Comparison of ENCODE assay signal across 20 mouse cellular contexts in the genomic region with DNA sequence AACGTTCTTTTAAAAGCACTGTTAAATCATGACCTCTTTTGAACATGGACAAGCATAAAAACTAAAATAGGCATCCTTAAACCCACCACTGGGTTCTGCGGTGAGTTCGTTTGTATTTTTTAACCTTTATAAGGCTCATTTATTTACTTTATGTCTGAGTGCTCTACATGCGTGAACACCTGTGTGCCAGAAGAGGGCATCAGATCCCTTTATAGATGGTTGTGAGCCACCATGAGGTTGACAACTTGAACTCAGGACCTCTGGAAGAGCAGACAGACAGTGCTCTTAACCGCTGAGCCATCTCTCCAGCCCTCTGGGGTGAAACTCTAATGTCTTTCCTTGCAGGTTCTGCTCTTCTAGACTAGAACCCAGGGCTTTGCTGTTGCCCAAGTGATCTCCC. TPM values are rescaled to one million over a fixed set of nuclear protein-coding genes. Genes with fewer than 3 reads are reported as not detected.
DNase-seq lines count a peak whose midpoint lies in the region; ATAC-seq and TF ChIP-seq lines count a peak whose summit lies in the region.
"Had no signal": no experiment of that assay in that cellular context is flagged by ENCODE, and none has a peak within 500 bp of the region (broad histone marks: within the 10 kb centered on the region; RNA-seq: fewer than 3 reads in every experiment).

No protein-coding gene starts in this region.

- intact Hi-C loops in gastrocnemius, adult 2 months (cut with DNase I), result no loop called here
- intact Hi-C loops in heart, postnatal 25 days (cut with DNase I), result no loop called here

- H3K36me3 ChIP-seq in heart, postnatal 0 days (replicated peaks; ENCODE audit: control insufficient read depth, insufficient read depth, low read length), result no peaks in the 10 kb centered on the region
- H3K36me3 ChIP-seq in lung, postnatal 0 days (ENCODE audit: insufficient read depth, low read length), result no peaks in the 10 kb centered on the region
- no peaks in the 10 kb centered on the region for H3K36me3 ChIP-seq in stomach, postnatal 0 days (ENCODE audit: control insufficient read depth, insufficient read depth, low read length)
- H3K36me3 ChIP-seq in kidney, adult 2 months (ENCODE audit: control insufficient read depth, insufficient read depth, low read length), result no peaks in the 10 kb centered on the region
- H3K36me3 ChIP-seq: embryonic facial prominence, embryonic 13.5 days; G1E; liver, embryonic 13.5 days; midbrain, embryonic 13.5 days had no signal

- peak; percentile 13; the same call in 1 of the 2 replicates for TF ChIP-seq CTCF in gastrocnemius, adult 2 months (IDR thresholded peaks at IDR 0.05)
- no peak for TF ChIP-seq CTCF in heart, postnatal 0 days (IDR thresholded peaks at IDR 0.05; ENCODE audit: low read depth)
- peak; percentile 31; the same call in 1 of the 2 replicates for TF ChIP-seq CTCF in lung, postnatal 0 days (IDR thresholded peaks at IDR 0.05)
- peak; percentile 56 for TF ChIP-seq CTCF in stomach, postnatal 0 days (IDR thresholded peaks at IDR 0.05; ENCODE audit: low read depth)
- no peak for TF ChIP-seq CTCF in kidney, adult 2 months (conservative IDR thresholded peaks at IDR 0.05; ENCODE audit: insufficient read depth, insufficient read length, low read depth, low read length)

- H3K27ac ChIP-seq in gastrocnemius, adult 2 months, result no peak overlapping the region
- H3K27ac ChIP-seq in heart, postnatal 0 days (ENCODE audit: low read depth), result no peak overlapping the region
- H3K27ac ChIP-seq in lung, postnatal 0 days (ENCODE audit: low read length), result no peak overlapping the region
- no peak overlapping the region for H3K27ac ChIP-seq in stomach, postnatal 0 days (replicated peaks)
- H3K27ac ChIP-seq in kidney, adult 2 months (ENCODE audit: insufficient read depth, low read depth, low read length), result no peak overlapping the region
- H3K27ac ChIP-seq: liver, embryonic 13.5 days; midbrain, embryonic 13.5 days had no signal

- DNase-seq in gastrocnemius, adult 2 months, result no peak
- no peak for DNase-seq in gastrocnemius, postnatal 25 days
- no peak for DNase-seq in heart, postnatal 0 days (ENCODE audit: low spot score)
- DNase-seq in heart, postnatal 25 days (ENCODE audit: low spot score), result no peak
- no peak for DNase-seq in lung, postnatal 0 days (ENCODE audit: low spot score)
- DNase-seq in lung, postnatal 36 days, result no peak
- no peak for DNase-seq in stomach, postnatal 0 days (ENCODE audit: low spot score)
- DNase-seq in kidney, adult 2 months, result no peak
- DNase-seq: adrenal gland, adult 2 months; B cell, adult 2 months; cerebellum, adult 18-20 months; kidney, postnatal 25 days; liver, embryonic 13.5 days; lung, postnatal 4 days; right cerebral cortex, adult 18-20 months; thymus, postnatal 4 days had no signal

- TF ChIP-seq POLR2A in kidney, adult 2 months (IDR thresholded peaks at IDR 0.05; ENCODE audit: low read depth, low read length), result no peak

- H3K4me2 ChIP-seq in heart, postnatal 0 days (ENCODE audit: low read depth, low read length), result no peak overlapping the region
- H3K4me2 ChIP-seq in lung, postnatal 0 days (replicated peaks; ENCODE audit: low read depth, low read length), result no peak overlapping the region
- no peak overlapping the region for H3K4me2 ChIP-seq in stomach, postnatal 0 days (replicated peaks; ENCODE audit: low read depth)
- H3K4me2 ChIP-seq: embryonic facial prominence, embryonic 13.5 days; liver, embryonic 13.5 days; midbrain, embryonic 13.5 days had no signal

- 73% methylated on average over 5 of the region's 5 CpGs for WGBS in heart, postnatal 0 days
- WGBS in lung, postnatal 0 days, result 68% methylated on average over 5 of the region's 5 CpGs
- WGBS in stomach, postnatal 0 days, result 62% methylated on average over 5 of the region's 5 CpGs
- WGBS in kidney, adult 2 months, result 85% methylated on average over 5 of the region's 5 CpGs

- 0 out of 2 replicates have a peak overlapping the region, but pooled peaks have one; percentile 33 for H3K9ac ChIP-seq in heart, postnatal 0 days (replicated peaks; ENCODE audit: low read depth, low read length)
- no peak overlapping the region for H3K9ac ChIP-seq in lung, postnatal 0 days (replicated peaks; ENCODE audit: low read depth)
- H3K9ac ChIP-seq in stomach, postnatal 0 days (ENCODE audit: low read length), result no peak overlapping the region
- H3K9ac ChIP-seq: liver, embryonic 13.5 days had no signal

- H3K4me1 ChIP-seq in heart, postnatal 0 days (ENCODE audit: control insufficient read depth, insufficient read depth), result peaks cover 12% of the 10 kb centered on the region; the same call in 1 of the 2 replicates
- peaks cover 9% of the 10 kb centered on the region; the same call in 1 of the 2 replicates for H3K4me1 ChIP-seq in lung, postnatal 0 days (ENCODE audit: insufficient read depth, low read depth, low read length)
- H3K4me1 ChIP-seq in stomach, postnatal 0 days (replicated peaks; ENCODE audit: control insufficient read depth, insufficient read depth), result 0 out of 2 replicates have a peak, but pooled peaks cover 3% of the 10 kb centered on the region
- no peaks in the 10 kb centered on the region for H3K4me1 ChIP-seq in kidney, adult 2 months (ENCODE audit: control insufficient read depth, insufficient read depth, low read length)

- H3K4me3 ChIP-seq in gastrocnemius, adult 2 months, result no peak overlapping the region
- no peak overlapping the region for H3K4me3 ChIP-seq in heart, postnatal 0 days (ENCODE audit: low read depth, low read length)
- no peak overlapping the region for H3K4me3 ChIP-seq in lung, postnatal 0 days (ENCODE audit: low read depth, low read length)
- H3K4me3 ChIP-seq in stomach, postnatal 0 days (ENCODE audit: low read depth, low read length), result no peak overlapping the region
- H3K4me3 ChIP-seq in kidney, adult 2 months (ENCODE audit: insufficient read depth, low read depth, low read length), result no peak overlapping the region
- H3K4me3 ChIP-seq: embryonic facial prominence, embryonic 13.5 days; liver, embryonic 13.5 days; midbrain, embryonic 13.5 days had no signal

- H3K27me3 ChIP-seq in heart, postnatal 0 days (ENCODE audit: control insufficient read depth, insufficient read depth, low read length), result no peaks in the 10 kb centered on the region
- no peaks in the 10 kb centered on the region for H3K27me3 ChIP-seq in lung, postnatal 0 days (replicated peaks; ENCODE audit: insufficient read depth, low read length)
- no peaks in the 10 kb centered on the region for H3K27me3 ChIP-seq in stomach, postnatal 0 days (ENCODE audit: control insufficient read depth, insufficient read depth, low read length)
- H3K27me3 ChIP-seq in kidney, adult 2 months (replicated peaks; ENCODE audit: control insufficient read depth, insufficient read depth, low read length), result no peaks in the 10 kb centered on the region
- H3K27me3 ChIP-seq: embryonic facial prominence, embryonic 13.5 days; liver, embryonic 13.5 days; midbrain, embryonic 13.5 days had no signal

- H3K9me3 ChIP-seq in heart, postnatal 0 days (replicated peaks; ENCODE audit: control insufficient read depth, low read length), result no peaks in the 10 kb centered on the region
- H3K9me3 ChIP-seq in lung, postnatal 0 days (ENCODE audit: low read length), result no peaks in the 10 kb centered on the region
- H3K9me3 ChIP-seq in stomach, postnatal 0 days (ENCODE audit: control insufficient read depth, low read length), result no peaks in the 10 kb centered on the region
- H3K9me3 ChIP-seq: embryonic facial prominence, embryonic 13.5 days; G1E; liver, embryonic 13.5 days; midbrain, embryonic 13.5 days had no signal

- TF ChIP-seq EP300 in heart, postnatal 0 days (IDR thresholded peaks at IDR 0.05; ENCODE audit: low read depth), result no peak
- no peak for TF ChIP-seq EP300 in lung, postnatal 0 days (IDR thresholded peaks at IDR 0.05)
- no peak for TF ChIP-seq EP300 in stomach, postnatal 0 days (optimal IDR thresholded peaks at IDR 0.05)

- ATAC-seq in heart, postnatal 0 days (ENCODE audit: insufficient read depth, low read depth), result no peak
- ATAC-seq in lung, postnatal 0 days, result no peak
- ATAC-seq in stomach, postnatal 0 days (ENCODE audit: low FRiP score, low TSS enrichment), result no peak
- ATAC-seq: inflammation-experienced regulatory T-cells, adult 6 months; midbrain, embryonic 13.5 days had no signal

RNA-seq across cellular contexts. Expression of gene Tkt, which starts 37.2 kb away (rescaled TPM):
- total RNA-seq in gastrocnemius, adult 2 months (2021), result 10 to 100 TPM in 1 of 2 experiments, 1 to 10 TPM in 1; 8.0 to 15.0 TPM
- total RNA-seq in gastrocnemius, postnatal 25 days (2021), result 10 to 100 TPM in 1 of 2 experiments, 1 to 10 TPM in 1; 9.1 to 25.6 TPM
- total RNA-seq in heart, postnatal 0 days (2014; rRNA removed; ENCODE audit: low replicate concordance), result 88.9 and 108 TPM in 2 replicates
- polyA plus RNA-seq in heart, postnatal 0 days (2015; fragmentation: Nextera tagmentation; extraction: Ambion mirVana), result 36.4 and 37.8 TPM in 2 replicates
- total RNA-seq in heart, postnatal 25 days (2021), result 10 to 100 TPM; 34.5 to 39.8 TPM
- polyA plus RNA-seq in lung, postnatal 0 days (2015; fragmentation: Nextera tagmentation; extraction: Ambion mirVana), result 121 and 132 TPM in 2 replicates
- 200 and 202 TPM in 2 replicates for polyA plus RNA-seq in stomach, postnatal 0 days (2015; fragmentation: Nextera tagmentation; extraction: Ambion mirVana)
- 393 and 447 TPM in 2 replicates for polyA plus RNA-seq in kidney, adult 2 months (2012; rRNA removed)

RNA-seq across cellular contexts. Expression of gene Prkcd, which starts 40.7 kb away (rescaled TPM):
- total RNA-seq in gastrocnemius, adult 2 months (2021), result 10 to 100 TPM in 1 of 2 experiments, 1 to 10 TPM in 1; 5.6 to 14.8 TPM
- total RNA-seq in gastrocnemius, postnatal 25 days (2021), result 1 to 10 TPM; 5.4 to 5.7 TPM
- 19.3 and 30.1 TPM in 2 replicates for total RNA-seq in heart, postnatal 0 days (2014; rRNA removed; ENCODE audit: low replicate concordance)
- 14.9 and 15.8 TPM in 2 replicates for polyA plus RNA-seq in heart, postnatal 0 days (2015; fragmentation: Nextera tagmentation; extraction: Ambion mirVana)
- 10 to 100 TPM; 11.4 to 13.4 TPM for total RNA-seq in heart, postnatal 25 days (2021)
- 59.4 and 68.4 TPM in 2 replicates for polyA plus RNA-seq in lung, postnatal 0 days (2015; fragmentation: Nextera tagmentation; extraction: Ambion mirVana)
- polyA plus RNA-seq in stomach, postnatal 0 days (2015; fragmentation: Nextera tagmentation; extraction: Ambion mirVana), result 62.8 and 72.3 TPM in 2 replicates
- 80.6 and 96.2 TPM in 2 replicates for polyA plus RNA-seq in kidney, adult 2 months (2012; rRNA removed)

Comparison
In these comparisons a context has a peak if more than half of its experiments do, and no peak if none do; other contexts are left out.
1. CTCF ChIP-seq: peak in gastrocnemius, adult 2 months (single experiment), lung, postnatal 0 days (single experiment) and stomach, postnatal 0 days (single experiment); none in heart, postnatal 0 days (single experiment) and kidney, adult 2 months (single experiment).